Mouse (Mus musculus): ENCODE data around the gene Znrd1. TPM values are rescaled to one million over a fixed set of nuclear protein-coding genes. Genes with fewer than 3 reads are reported as not detected.

Gene Znrd1
- polyA plus RNA-seq (2012; ENCODE audit: insufficient read depth, insufficient read length, low replicate concordance, missing spikeins) = not detected in 2 replicates

DNA sequence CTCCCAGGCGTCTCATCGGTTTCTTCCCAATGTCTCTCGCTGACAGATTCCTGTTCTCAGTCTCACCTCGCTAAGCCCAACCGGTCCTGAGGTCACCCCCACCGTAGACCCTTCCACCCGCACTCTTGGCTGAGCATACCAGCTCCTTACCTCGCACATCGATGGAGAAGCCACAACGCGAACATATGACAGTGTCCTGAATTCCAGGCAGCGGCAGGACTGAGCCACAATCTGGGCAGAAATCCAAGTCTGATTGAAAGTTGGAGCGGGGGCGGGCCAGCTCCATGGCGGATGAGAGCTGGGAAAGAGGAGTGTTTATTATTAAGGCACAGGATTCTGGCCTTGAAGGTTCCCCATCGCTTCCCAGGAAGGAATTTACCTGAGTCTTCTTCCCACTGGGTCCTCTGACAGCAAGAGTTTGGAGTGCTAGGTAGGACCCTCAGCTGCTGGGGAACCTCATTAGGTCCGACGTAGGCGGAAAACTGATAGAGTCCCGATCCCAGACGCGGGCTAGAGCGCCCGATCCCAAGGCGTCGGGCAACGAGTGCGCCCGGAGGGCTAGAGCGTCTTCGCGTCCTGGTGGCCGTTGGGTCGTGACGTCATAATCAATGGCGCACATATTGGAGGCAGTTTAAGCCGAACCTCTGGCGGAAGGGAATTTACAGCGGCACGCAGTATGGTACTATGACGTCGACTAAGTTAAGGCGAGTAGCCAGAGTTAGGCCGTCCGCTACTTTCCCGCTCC is at the start of gene Znrd1, which contains the start of gene Znrd1as:
Gene Znrd1, minus strand, starts transcription at position 561 of the 745 bp plus-strand sequence.
Gene Znrd1as, plus strand, starts transcription at position 594 of the 745 bp plus-strand sequence.
- Histone ChIP-seq H3K4me1 (ENCODE audit: control insufficient read depth, insufficient read depth, low read length) (peaks cover 4% of the 10 kb centered on the region; the same call in 1 of the 2 replicates), H3K4me3 (ENCODE audit: insufficient read depth, low read depth, low read length) (peak within 1 kb of the TSS; percentile 88), H3K27ac (ENCODE audit: insufficient read depth, low read depth, low read length) (peak within 1 kb of the TSS; percentile 79)
- under 1% methylated on average over 46 of the region's 46 CpGs for WGBS
- no peak; the same call in 1 of the 2 replicates for TF ChIP-seq POLR2A (IDR thresholded peaks at IDR 0.05; ENCODE audit: insufficient read depth, low read depth, low read length)
- TF ChIP-seq CTCF (IDR thresholded peaks at IDR 0.05; ENCODE audit: insufficient read depth, low read depth, low read length) = no peak

DNA sequence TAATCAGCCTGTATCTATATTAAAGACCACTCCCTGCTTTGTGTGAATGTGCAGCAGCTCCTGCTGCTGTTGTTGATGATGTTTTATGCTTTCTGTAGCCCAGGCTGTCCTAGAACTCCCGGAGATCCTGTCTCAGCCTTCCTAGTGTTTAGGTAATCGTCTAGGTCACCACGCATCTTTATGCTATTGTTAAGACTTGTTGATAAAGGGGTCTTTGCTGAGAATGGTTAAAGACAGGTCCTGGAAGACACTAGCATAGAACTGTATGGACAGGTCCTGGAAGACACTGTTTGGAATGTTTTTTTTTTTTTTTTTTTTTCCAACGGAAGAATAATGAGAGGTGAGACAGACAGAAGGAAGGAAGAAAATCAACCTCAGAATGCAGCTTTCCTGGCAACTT is 45.0 kb upstream of the Znrd1 start:
- no peak overlapping the region for H3K27ac ChIP-seq (ENCODE audit: insufficient read depth, low read depth, low read length)
- TF ChIP-seq CTCF (IDR thresholded peaks at IDR 0.05; ENCODE audit: insufficient read depth, low read depth, low read length) (no peak), POLR2A (IDR thresholded peaks at IDR 0.05; ENCODE audit: insufficient read depth, low read depth, low read length) (no peak)
- 28% methylated on average over 4 of the region's 4 CpGs for WGBS
- peaks cover 8% of the 10 kb centered on the region for H3K4me1 ChIP-seq (ENCODE audit: control insufficient read depth, insufficient read depth, low read length)
- H3K4me3 ChIP-seq (ENCODE audit: insufficient read depth, low read depth, low read length) = no peak overlapping the region; the same call in 1 of the 2 replicates

DNA sequence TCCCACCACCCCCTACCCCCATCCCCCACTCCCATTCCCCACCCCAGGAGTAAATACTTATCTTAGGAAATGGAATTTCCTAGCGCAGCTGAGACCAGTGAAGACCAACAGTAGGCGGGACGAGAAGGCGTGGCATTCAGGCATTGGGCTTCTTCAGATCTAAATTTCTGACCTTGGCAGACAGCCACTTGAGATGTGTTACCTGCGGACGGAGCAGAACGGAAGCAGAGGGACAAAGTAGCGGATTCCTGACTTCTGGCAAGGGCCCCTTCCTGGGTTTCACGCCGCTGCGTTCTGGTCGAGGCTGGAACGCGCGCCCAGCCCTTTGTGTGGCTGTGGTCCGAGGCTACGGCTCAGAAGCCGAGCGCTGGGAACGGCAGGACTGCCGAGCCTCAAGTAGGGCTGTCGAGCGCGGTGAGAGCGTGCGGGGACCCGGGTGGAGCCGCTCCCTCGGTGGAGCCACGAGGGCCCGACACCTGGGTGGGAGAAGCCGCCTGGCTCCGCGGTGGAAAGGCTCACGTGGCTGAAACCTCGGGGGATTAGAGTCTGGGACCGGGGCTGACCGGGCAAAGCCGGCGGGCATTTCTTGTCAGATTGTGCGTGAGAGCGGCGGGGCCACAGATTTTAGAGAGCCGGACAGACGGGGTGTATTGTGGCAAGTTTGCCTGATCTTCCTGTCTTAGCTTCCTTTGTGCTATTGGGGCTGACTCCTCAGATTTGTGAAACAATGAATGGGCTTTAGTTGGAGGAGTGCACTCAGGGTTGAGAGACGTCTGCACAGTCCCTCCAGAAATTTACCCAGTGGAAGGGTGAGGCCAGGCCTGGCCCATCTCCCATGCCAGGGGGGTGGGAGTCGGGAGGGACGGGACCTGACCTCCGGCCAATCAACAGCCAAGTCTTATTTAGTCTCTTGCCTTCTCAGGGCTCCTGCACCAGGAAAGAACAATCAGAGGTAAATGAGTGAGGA is 44.3 kb upstream of the Znrd1 start:
- Histone ChIP-seq H3K27ac (ENCODE audit: insufficient read depth, low read depth, low read length) (peak overlapping the region; percentile 75), H3K4me3 (ENCODE audit: insufficient read depth, low read depth, low read length) (peak overlapping the region; percentile 63)
- TF ChIP-seq CTCF (IDR thresholded peaks at IDR 0.05; ENCODE audit: insufficient read depth, low read depth, low read length) (no peak), POLR2A (IDR thresholded peaks at IDR 0.05; ENCODE audit: insufficient read depth, low read depth, low read length) (no peak)

DNA sequence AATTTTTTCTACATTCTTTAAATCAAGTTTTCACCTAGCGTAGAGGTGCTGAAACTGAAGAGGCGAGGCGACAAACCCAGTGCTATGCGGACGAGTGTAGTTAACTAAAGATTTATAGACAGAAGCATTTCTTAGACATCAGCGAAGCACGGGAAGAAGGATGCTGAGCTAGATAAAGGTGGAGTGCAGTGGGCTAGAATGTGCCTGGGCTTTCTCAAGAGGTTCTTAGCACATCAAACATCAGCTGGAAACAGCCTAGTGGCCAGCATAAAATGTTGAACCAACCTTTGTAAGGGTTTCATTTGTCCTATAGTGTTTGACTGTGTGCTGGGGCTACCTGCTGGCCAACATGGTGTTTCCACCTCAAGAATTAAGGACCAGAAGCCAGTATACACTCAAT is 42.5 kb upstream of the Znrd1 start, which contains the start of gene Zfp57:
Gene Zfp57, plus strand, starts transcription at position 301 of the 400 bp plus-strand sequence.
- WGBS = 98% methylated on average over 7 of the region's 7 CpGs
- no peak within 1 kb of the TSS for H3K4me3 ChIP-seq (ENCODE audit: insufficient read depth, low read depth, low read length)
- H3K4me1 ChIP-seq (ENCODE audit: control insufficient read depth, insufficient read depth, low read length) = peaks cover 8% of the 10 kb centered on the region
- no peak within 1 kb of the TSS for H3K27ac ChIP-seq (ENCODE audit: insufficient read depth, low read depth, low read length)
- no peak for TF ChIP-seq CTCF (IDR thresholded peaks at IDR 0.05; ENCODE audit: insufficient read depth, low read depth, low read length)
- no peak for TF ChIP-seq POLR2A (IDR thresholded peaks at IDR 0.05; ENCODE audit: insufficient read depth, low read depth, low read length)

More for the DNA sequence above, 44.3 kb upstream of the Znrd1 start:
- peaks cover 8% of the 10 kb centered on the region for H3K4me1 ChIP-seq (ENCODE audit: control insufficient read depth, insufficient read depth, low read length)
- 1% methylated on average over 49 of the region's 49 CpGs for WGBS

DNA sequence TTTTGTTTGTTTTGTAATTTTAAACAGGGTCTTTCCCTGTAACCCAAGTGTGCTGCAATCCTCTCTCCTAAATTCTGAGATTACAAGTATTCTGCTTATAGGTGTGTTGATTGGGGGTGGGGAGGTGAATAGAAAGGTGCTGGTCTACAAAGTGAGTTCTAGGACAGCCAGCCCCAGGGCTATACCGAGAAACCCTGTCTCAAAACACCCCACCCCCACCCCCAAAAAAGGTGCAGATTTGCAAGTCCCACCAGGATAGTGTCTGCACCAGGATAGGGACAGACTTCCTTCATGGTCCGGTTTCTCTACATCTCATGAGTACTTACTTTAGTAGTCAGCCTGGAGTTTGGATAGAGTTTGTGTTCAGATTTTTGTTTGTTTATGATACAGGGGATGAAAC is 40.1 kb upstream of the Znrd1 start:
- 86% methylated on average over 2 of the region's 2 CpGs for WGBS

DNA sequence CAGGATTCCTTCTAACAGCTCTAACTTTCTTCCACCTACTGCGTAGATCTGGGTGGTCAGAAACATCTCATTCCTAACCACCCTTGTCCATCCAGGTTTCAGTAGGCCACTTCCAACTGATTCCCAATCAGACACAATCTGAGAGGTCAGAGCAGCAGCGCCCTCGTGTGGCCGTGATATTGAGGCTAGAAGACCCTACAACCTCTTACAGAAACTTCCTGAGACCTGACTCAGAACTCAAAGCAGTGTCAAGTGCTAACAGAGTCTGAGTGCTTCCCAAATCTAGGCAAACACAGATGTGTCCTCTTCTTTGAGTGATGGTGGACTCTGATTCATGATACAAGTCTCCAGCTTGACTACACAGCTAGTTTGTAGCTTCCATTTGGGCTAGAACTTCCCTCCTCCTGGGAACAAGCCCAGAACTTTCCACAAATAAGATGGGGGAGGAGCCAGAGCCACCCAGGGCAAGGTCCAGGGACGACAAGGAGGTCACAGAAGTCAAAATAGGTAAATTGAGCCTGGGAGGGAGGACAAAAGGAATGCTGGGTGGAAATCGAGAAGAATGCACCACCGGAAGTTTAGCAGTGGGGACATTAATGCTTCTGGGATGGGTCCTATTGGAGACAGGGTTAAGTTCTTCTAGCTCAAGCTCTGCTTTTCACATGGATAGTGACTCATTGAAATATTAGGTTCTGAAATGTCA is 38.8 kb upstream of the Znrd1 start:
- Histone ChIP-seq H3K4me3 (ENCODE audit: insufficient read depth, low read depth, low read length) (no peak overlapping the region), H3K27ac (ENCODE audit: insufficient read depth, low read depth, low read length) (no peak overlapping the region), H3K4me1 (ENCODE audit: control insufficient read depth, insufficient read depth, low read length) (no peaks in the 10 kb centered on the region)
- 33% methylated on average over 7 of the region's 7 CpGs for WGBS
- TF ChIP-seq CTCF (IDR thresholded peaks at IDR 0.05; ENCODE audit: insufficient read depth, low read depth, low read length) (no peak), POLR2A (IDR thresholded peaks at IDR 0.05; ENCODE audit: insufficient read depth, low read depth, low read length) (no peak)

More for the DNA sequence above, 40.1 kb upstream of the Znrd1 start:
- Histone ChIP-seq H3K4me3 (ENCODE audit: insufficient read depth, low read depth, low read length) (no peak overlapping the region), H3K4me1 (ENCODE audit: control insufficient read depth, insufficient read depth, low read length) (peaks cover 8% of the 10 kb centered on the region), H3K27ac (ENCODE audit: insufficient read depth, low read depth, low read length) (no peak overlapping the region)
- TF ChIP-seq POLR2A (IDR thresholded peaks at IDR 0.05; ENCODE audit: insufficient read depth, low read depth, low read length) = no peak
- TF ChIP-seq CTCF (IDR thresholded peaks at IDR 0.05; ENCODE audit: insufficient read depth, low read depth, low read length) = no peak

DNA sequence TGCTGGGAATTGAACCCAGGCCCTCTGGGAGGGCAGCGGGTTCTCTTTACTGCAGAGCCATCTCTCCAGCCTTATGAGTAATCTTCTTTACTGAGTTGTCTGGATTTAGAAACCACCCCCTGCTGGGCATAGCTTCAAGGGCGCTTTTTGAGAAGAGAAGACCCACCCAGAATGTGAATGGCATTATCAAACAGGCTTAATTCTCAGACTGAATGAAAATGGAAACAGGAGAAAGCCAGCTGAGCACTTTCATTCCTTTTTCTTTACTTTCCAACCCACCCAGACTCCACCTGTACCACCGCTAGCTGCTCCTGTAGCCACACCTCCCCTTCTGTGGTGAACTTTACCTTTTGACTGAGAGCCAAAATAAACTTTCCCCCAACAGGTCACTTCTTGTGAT is 37.1 kb upstream of the Znrd1 start:
- no peak overlapping the region for H3K27ac ChIP-seq (ENCODE audit: insufficient read depth, low read depth, low read length)
- no peaks in the 10 kb centered on the region for H3K4me1 ChIP-seq (ENCODE audit: control insufficient read depth, insufficient read depth, low read length)
- no peak overlapping the region for H3K4me3 ChIP-seq (ENCODE audit: insufficient read depth, low read depth, low read length)
- TF ChIP-seq CTCF (IDR thresholded peaks at IDR 0.05; ENCODE audit: insufficient read depth, low read depth, low read length) (no peak), POLR2A (IDR thresholded peaks at IDR 0.05; ENCODE audit: insufficient read depth, low read depth, low read length) (no peak)
- 64% methylated on average over 3 of the region's 3 CpGs for WGBS

DNA sequence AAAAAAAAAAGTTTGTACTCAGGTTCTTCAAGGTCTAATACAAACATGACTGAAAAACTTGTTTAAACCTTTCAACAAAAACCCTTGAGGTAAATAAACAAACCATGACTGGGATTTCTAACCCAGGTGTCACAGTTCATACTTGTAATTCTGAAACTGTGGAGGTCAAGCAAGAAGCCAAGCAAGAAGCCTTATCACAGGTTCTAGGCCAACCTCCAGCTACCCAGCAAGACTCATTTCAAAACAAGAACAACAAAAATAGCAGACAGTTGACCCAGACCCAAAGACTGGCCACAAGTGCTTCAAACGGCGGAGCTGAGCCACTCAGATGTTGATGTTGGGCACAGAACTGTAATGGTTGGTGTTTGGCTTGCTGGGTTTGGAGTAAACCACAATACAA is 36.2 kb upstream of the Znrd1 start:
- H3K27ac ChIP-seq (ENCODE audit: insufficient read depth, low read depth, low read length) = no peak overlapping the region
- no peaks in the 10 kb centered on the region for H3K4me1 ChIP-seq (ENCODE audit: control insufficient read depth, insufficient read depth, low read length)
- no peak overlapping the region for H3K4me3 ChIP-seq (ENCODE audit: insufficient read depth, low read depth, low read length)
- TF ChIP-seq POLR2A (IDR thresholded peaks at IDR 0.05; ENCODE audit: insufficient read depth, low read depth, low read length) = no peak
- no peak for TF ChIP-seq CTCF (IDR thresholded peaks at IDR 0.05; ENCODE audit: insufficient read depth, low read depth, low read length)
- WGBS = 90% methylated on average over 2 of the region's 2 CpGs
